Mouse (Mus musculus) bone marrow, adult 2 months (tissue): ENCODE data around the gene Asap3. TPM values are rescaled to one million over a fixed set of nuclear protein-coding genes. Genes with fewer than 3 reads are reported as not detected.

ENCODE experiments used
- H3K27ac ChIP-seq: fragments of 200-500 bp; 2 replicates; pipeline ENCODE4 v1.5.1; 2012; ENCODE audit warnings: low read depth, mild to moderate bottlenecking, control low read depth, inconsistent platforms, low read length; ENCODE audit not compliant: control insufficient read depth, poor library complexity, insufficient read depth
- H3K4me1 ChIP-seq: fragments of 200-500 bp; 2 replicates; pipeline ENCODE4 v1.6.1; 2011; ENCODE audit warnings: low read length; ENCODE audit not compliant: control insufficient read depth, insufficient read depth
- H3K4me3 ChIP-seq: fragments of 200-500 bp; replicated peaks from 2 replicates; pipeline ENCODE3; 2011; ENCODE audit warnings: mild to moderate bottlenecking, low read depth, low read length, control low read depth; ENCODE audit not compliant: control insufficient read depth
- CTCF ChIP-seq: fragments of 200-500 bp; IDR thresholded peaks from 2 replicates; pipeline ENCODE4 v1.5.1; 2011; ENCODE audit warnings: low read length, control low read depth; ENCODE audit not compliant: control insufficient read depth, insufficient read depth
- POLR2A ChIP-seq: fragments of 200-500 bp; IDR thresholded peaks from 2 replicates; pipeline ENCODE4 v1.6.1; 2011; ENCODE audit warnings: low read depth, mild to moderate bottlenecking, control low read depth, low read length, borderline replicate concordance; ENCODE audit not compliant: control insufficient read depth
- WGBS: fragments of 180-500 bp; shearing (Covaris S2); methylation state at CpG from one replicate; pipeline ENCODE4 v1.1.7; 2018; 5-methylcytosine and 5-hydroxymethylcytosine counted together
- polyA plus RNA-seq: library from polyadenylated mRNA; stranded (reverse); fragments of >200 nt; gene quantifications from 2 replicates; pipeline ENCODE4 v1.2.4, GENCODE M21; 2011; ENCODE audit warnings: low replicate concordance; ENCODE audit not compliant: missing spikeins, insufficient read depth, insufficient read length

Asap3 gene
- polyA plus RNA-seq, 1 experiment, result 0.60 TPM

- Histone ChIP-seq H3K27ac (peak overlapping the region; percentile 97), H3K4me3 (peak overlapping the region; percentile 49), H3K4me1 (peaks cover 17% of the 10 kb centered on the region)
- no peak for TF ChIP-seq CTCF
- WGBS, result 5% methylated on average over 12 of the region's 12 CpGs
Measured at GRCm38 (mm10) chr4:136178475-136178921, 27.7 kb upstream of the Asap3 start.

- Histone ChIP-seq H3K27ac (peak overlapping the region; percentile 78; the same call in 1 of the 2 replicates), H3K4me3 (no peak overlapping the region), H3K4me1 (peaks cover 15% of the 10 kb centered on the region)
- TF ChIP-seq CTCF (no peak), POLR2A (no peak)
- WGBS, result 16% methylated on average over 7 of the region's 7 CpGs
Measured at GRCm38 (mm10) chr4:136179456-136179855, 26.7 kb upstream of the Asap3 start.

GRCm38 (mm10) chr4:136179998-136180397, 26.2 kb upstream of the Asap3 start:
- Histone ChIP-seq H3K4me3 (peak overlapping the region; percentile 45), H3K4me1 (peaks cover 14% of the 10 kb centered on the region), H3K27ac (peak overlapping the region; percentile 78)
- TF ChIP-seq POLR2A (peak; percentile 38; the same call in 1 of the 2 replicates), CTCF (peak; percentile 96)
- WGBS, result 16% methylated on average over 15 of the region's 15 CpGs

GRCm38 (mm10) chr4:136180408-136181330, 25.5 kb upstream of the Asap3 start:
- TF ChIP-seq POLR2A (no peak), CTCF (no peak)
- 64% methylated on average over 23 of the region's 23 CpGs for WGBS
- Histone ChIP-seq H3K4me1 (peaks cover 14% of the 10 kb centered on the region), H3K4me3 (peak overlapping the region; percentile 45), H3K27ac (peak overlapping the region; percentile 78)

- H3K4me1 ChIP-seq, result peaks cover 11% of the 10 kb centered on the region
- TF ChIP-seq POLR2A (no peak), CTCF (no peak)
- WGBS, result 50% methylated on average over 12 of the region's 12 CpGs
- H3K27ac ChIP-seq, result peak overlapping the region; percentile 61
- H3K4me3 ChIP-seq, result peak overlapping the region; percentile 2
Measured at GRCm38 (mm10) chr4:136181367-136181766, 24.8 kb upstream of the Asap3 start.

- peaks cover 5% of the 10 kb centered on the region for H3K4me1 ChIP-seq
- WGBS, result 16% methylated on average over 9 of the region's 9 CpGs
Measured at GRCm38 (mm10) chr4:136185375-136185774, 20.8 kb upstream of the Asap3 start.

GRCm38 (mm10) chr4:136186315-136186714, 19.9 kb upstream of the Asap3 start:
- WGBS, result 73% methylated on average over 8 of the region's 8 CpGs
- Histone ChIP-seq H3K27ac (peak overlapping the region; percentile 41), H3K4me3 (no peak overlapping the region), H3K4me1 (peaks cover 5% of the 10 kb centered on the region)
- no peak for TF ChIP-seq CTCF
- TF ChIP-seq POLR2A, result no peak

More at GRCm38 (mm10) chr4:136185375-136185774, 20.8 kb upstream of the Asap3 start:
- Histone ChIP-seq H3K27ac (peak overlapping the region; percentile 41), H3K4me3 (peak overlapping the region; percentile 31)
- TF ChIP-seq CTCF, result no peak
- TF ChIP-seq POLR2A, result peak; percentile 52; the same call in 1 of the 2 replicates

GRCm38 (mm10) chr4:136186739-136187472, 19.3 kb upstream of the Asap3 start:
- Histone ChIP-seq H3K4me3 (no peak overlapping the region), H3K4me1 (peaks cover 5% of the 10 kb centered on the region), H3K27ac (peak overlapping the region; percentile 41)
- 77% methylated on average over 23 of the region's 23 CpGs for WGBS
- TF ChIP-seq POLR2A (no peak), CTCF (no peak)
